Mouse (Mus musculus) MEL-GATA-1-ER (cell line): ENCODE data around the gene Elmo1.
A peak's percentile ranks its signal among the peaks of the same experiment; 100 is the strongest.

ENCODE experiments used
- DNase-seq: peaks from one replicate; pipeline ENCODE4 v3.0.0-alpha.2; 2012; ENCODE audit warnings: low read depth; ENCODE audit errors: extremely low read depth

Gene Elmo1

GRCm38 (mm10) chr13:20151302-20151978, 61.0 kb downstream of the Elmo1 start:
- DNase-seq = peak; percentile 50

- no peak for DNase-seq
Observed at GRCm38 (mm10) chr13:20157059-20157458, 66.7 kb downstream of the Elmo1 start.

GRCm38 (mm10) chr13:20157529-20157928, 67.1 kb downstream of the Elmo1 start:
- no peak for DNase-seq

- no peak for DNase-seq
Observed at GRCm38 (mm10) chr13:20163339-20163954, 73.1 kb downstream of the Elmo1 start.

- DNase-seq = no peak
Observed at GRCm38 (mm10) chr13:20164837-20165236, 74.4 kb downstream of the Elmo1 start.

- DNase-seq = no peak
Observed at GRCm38 (mm10) chr13:20173987-20174654, 83.7 kb downstream of the Elmo1 start.

GRCm38 (mm10) chr13:20174655-20175280, 84.4 kb downstream of the Elmo1 start:
- DNase-seq = no peak

- DNase-seq = no peak
Observed at GRCm38 (mm10) chr13:20180738-20181137, 90.3 kb downstream of the Elmo1 start.

- peak; percentile 8 for DNase-seq
Observed at GRCm38 (mm10) chr13:20181321-20181720, 90.9 kb downstream of the Elmo1 start.

GRCm38 (mm10) chr13:20182239-20182825, 91.9 kb downstream of the Elmo1 start:
- no peak for DNase-seq

- DNase-seq = peak; percentile 67
Observed at GRCm38 (mm10) chr13:20183512-20184238, 93.3 kb downstream of the Elmo1 start.

- peak; percentile 36 for DNase-seq
Observed at GRCm38 (mm10) chr13:20184239-20185033, 94.0 kb downstream of the Elmo1 start.

- DNase-seq = peak; percentile 52
Observed at GRCm38 (mm10) chr13:20185034-20185846, 94.8 kb downstream of the Elmo1 start.

- no peak for DNase-seq
Observed at GRCm38 (mm10) chr13:20185847-20186213, 95.4 kb downstream of the Elmo1 start.

GRCm38 (mm10) chr13:20187647-20188046, 97.3 kb downstream of the Elmo1 start:
- no peak for DNase-seq

- DNase-seq = no peak
Observed at GRCm38 (mm10) chr13:20192009-20192584, 101.7 kb downstream of the Elmo1 start.

GRCm38 (mm10) chr13:20200582-20200981, 110.2 kb downstream of the Elmo1 start:
- DNase-seq = no peak

GRCm38 (mm10) chr13:20202617-20203016, 112.2 kb downstream of the Elmo1 start:
- DNase-seq = no peak

GRCm38 (mm10) chr13:20204165-20204564, 113.8 kb downstream of the Elmo1 start:
- no peak for DNase-seq
